Mouse (Mus musculus): Measurements from ENCODE around the gene Ltbp1.

DNA sequence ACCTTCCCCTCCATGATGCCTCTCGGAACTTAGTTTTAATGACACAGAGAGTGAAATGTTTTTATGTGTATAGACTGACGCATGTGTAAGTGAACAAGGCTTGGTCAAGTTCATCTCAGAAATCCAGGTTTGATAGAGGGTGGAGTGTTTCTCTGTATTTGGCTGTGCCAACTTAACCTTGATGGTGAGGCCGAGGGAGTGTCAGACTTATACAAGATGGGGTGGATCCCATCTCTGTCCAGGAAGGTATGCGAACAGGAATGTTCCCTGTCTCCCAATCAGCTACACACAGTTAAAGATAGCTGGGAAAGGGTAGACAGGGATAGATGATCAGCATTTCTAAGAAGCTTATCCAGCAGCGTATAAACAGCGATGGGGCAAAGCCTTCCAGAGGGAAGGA lies 153.0 kb downstream of the Ltbp1 start:
- TF ChIP-seq CTCF (IDR thresholded peaks at IDR 0.05; ENCODE audit: control insufficient read depth, insufficient read depth, low read length): no peak
- TF ChIP-seq POLR2A (IDR thresholded peaks at IDR 0.05; ENCODE audit: borderline replicate concordance, control insufficient read depth, low read depth, low read length): no peak
